Mouse (Mus musculus) embryonic fibroblast, embryonic 13.5 days (primary cell): ENCODE measurements around the gene Acap2. TPM values are rescaled to one million over a fixed set of nuclear protein-coding genes. Genes with fewer than 3 reads are reported as not detected.

Experiments
- H3K27ac ChIP-seq: 2 replicates; pipeline ENCODE4 v1.5.1; 2012; ENCODE audit warnings: low read length, control low read depth, inconsistent platforms; ENCODE audit not compliant: insufficient read depth
- H3K4me1 ChIP-seq: 2 replicates; pipeline ENCODE4 v1.6.1; 2011; ENCODE audit warnings: low read length; ENCODE audit not compliant: control insufficient read depth, insufficient read depth
- H3K4me3 ChIP-seq: 2 replicates; pipeline ENCODE4 v1.5.1; 2011; ENCODE audit warnings: mild to moderate bottlenecking, control low read depth, low read length; ENCODE audit not compliant: insufficient read depth
- CTCF ChIP-seq: IDR thresholded peaks from 2 replicates; pipeline ENCODE4 v1.5.1; 2011; ENCODE audit warnings: mild to moderate bottlenecking, control low read depth, low read length, moderate library complexity, borderline replicate concordance; ENCODE audit not compliant: insufficient read depth
- POLR2A ChIP-seq: IDR thresholded peaks from 2 replicates; pipeline ENCODE4 v1.6.1; 2011; ENCODE audit warnings: low read depth, mild to moderate bottlenecking, control low read depth, low read length, moderate library complexity
- polyA plus RNA-seq: library from polyadenylated mRNA; stranded (reverse); fragments of >200 nt; gene quantifications from 2 replicates; pipeline ENCODE4 v1.2.4, GENCODE M21; 2011; ENCODE audit warnings: low read depth; ENCODE audit not compliant: missing spikeins, insufficient read length

Gene Acap2
- polyA plus RNA-seq: 54.8 and 59.7 TPM in 2 replicates

DNA sequence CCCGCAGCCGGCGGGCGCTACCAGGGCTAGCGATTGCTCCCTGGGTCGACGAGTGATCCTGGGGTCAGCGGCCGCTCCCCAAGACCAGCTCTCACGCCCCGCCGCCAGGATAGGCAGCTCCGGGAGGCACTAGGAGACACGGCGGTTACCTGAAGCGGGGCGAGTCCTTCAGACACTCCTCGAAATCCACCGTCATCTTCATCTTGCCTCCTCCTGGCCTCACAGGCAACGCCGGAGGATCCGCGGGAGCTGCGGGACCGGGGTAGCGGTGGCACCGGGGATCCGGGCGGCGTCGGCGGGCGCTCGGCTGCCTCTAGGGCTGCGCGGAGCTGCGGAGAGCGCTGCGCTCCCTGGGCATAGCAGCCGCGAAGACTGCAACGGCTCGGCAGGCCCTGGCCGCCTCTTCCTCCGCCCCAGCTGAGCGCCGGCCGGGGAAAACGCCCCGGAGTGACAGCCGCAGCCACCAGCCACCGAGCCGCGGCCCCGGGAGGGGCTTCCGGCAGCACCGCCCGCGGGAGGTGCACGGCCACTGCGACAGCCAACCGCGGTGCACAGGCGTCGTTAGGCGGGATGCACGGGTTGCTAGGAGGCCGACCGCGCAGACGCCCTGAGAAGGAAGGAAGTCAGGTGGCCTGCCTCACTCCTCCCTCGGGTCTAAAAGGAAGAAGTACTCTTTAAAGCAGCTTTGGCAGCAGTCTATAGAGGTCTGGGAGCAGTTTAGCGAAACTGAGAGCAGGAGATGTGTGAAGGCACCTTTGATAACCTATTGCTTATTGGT, at the start of gene Acap2:
Gene Acap2, minus strand, starts transcription at position 456 of the 778 bp plus-strand sequence.
- Histone ChIP-seq H3K27ac (peak within 1 kb of the TSS; percentile 76), H3K4me3 (peak within 1 kb of the TSS; percentile 66), H3K4me1 (no peaks in the 10 kb centered on the region)
- TF ChIP-seq POLR2A: peak; percentile 95
- TF ChIP-seq CTCF: no peak

DNA sequence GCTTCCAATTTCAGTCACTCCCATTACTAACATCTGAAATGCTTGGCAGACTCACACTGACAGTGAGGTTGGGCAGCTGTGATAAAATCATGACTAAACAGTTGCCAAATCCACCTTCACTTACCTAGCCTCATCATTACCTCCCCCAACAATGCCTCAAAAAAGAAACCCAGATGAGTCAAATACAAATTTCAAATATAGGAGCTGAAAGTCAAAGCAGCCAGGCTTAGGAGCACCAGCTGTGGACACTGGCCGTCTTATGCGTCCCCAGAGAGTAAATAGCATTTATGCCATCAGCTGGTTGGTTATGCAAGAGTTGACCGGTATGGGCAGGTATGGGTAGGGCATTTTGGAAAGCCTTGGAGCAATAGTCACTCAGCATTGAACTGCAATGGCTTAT, 48.4 kb upstream of the Acap2 start:
- TF ChIP-seq CTCF: no peak
- no peak for TF ChIP-seq POLR2A
- no peak overlapping the region for H3K27ac ChIP-seq
- no peaks in the 10 kb centered on the region for H3K4me1 ChIP-seq
- H3K4me3 ChIP-seq: no peak overlapping the region

- TF ChIP-seq POLR2A (no peak), CTCF (no peak)
- no peak overlapping the region for H3K4me3 ChIP-seq
- H3K4me1 ChIP-seq: no peaks in the 10 kb centered on the region
- H3K27ac ChIP-seq: no peak overlapping the region
Observed at GRCm38 (mm10) chr16:31248717-31249116, 47.7 kb upstream of the Acap2 start.

DNA sequence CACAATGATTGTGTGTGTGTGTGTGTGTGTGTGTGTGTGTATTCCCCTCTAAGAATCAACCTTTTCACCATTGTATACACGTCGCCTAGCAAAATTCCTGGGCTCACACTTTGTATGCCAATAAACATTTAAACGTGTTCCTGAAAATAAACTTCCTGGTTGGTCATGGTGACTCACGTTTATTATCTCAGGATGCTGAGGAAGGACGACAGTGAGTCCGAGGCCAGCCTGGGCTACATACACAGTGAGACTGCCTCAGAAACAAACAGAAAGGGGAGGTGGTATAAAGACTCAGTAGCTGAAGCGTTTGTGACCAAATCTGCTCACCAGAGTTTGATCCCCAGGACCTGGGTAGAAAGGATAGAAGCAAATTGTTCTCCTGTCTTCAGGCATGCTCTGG, 46.4 kb upstream of the Acap2 start:
- H3K4me1 ChIP-seq: no peaks in the 10 kb centered on the region
- H3K4me3 ChIP-seq: no peak overlapping the region
- no peak overlapping the region for H3K27ac ChIP-seq
- TF ChIP-seq CTCF (no peak), POLR2A (no peak)

DNA sequence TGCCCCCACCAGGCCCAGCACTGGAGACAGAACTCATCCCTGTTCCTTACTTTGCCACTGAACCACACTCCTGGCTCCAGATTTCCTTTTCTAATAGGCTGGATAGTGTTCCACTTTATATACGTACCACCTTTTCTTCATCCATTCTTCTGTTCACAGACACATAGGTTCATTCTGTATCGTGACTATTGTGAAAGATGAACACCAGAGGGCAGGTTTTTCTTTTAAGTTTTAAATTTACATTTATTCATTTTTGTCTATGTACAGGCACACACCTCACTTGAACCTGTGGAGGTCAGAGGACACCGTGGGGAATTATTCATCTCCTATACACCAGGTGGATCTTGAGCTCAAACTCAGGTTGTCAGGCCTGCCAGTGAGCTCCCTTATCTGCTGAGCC, 43.0 kb upstream of the Acap2 start:
- no peak overlapping the region for H3K27ac ChIP-seq
- no peaks in the 10 kb centered on the region for H3K4me1 ChIP-seq
- no peak overlapping the region for H3K4me3 ChIP-seq
- TF ChIP-seq POLR2A (no peak), CTCF (no peak)

- TF ChIP-seq CTCF (no peak), POLR2A (no peak)
- no peak overlapping the region for H3K27ac ChIP-seq
- no peak overlapping the region for H3K4me3 ChIP-seq
- H3K4me1 ChIP-seq: no peaks in the 10 kb centered on the region
Observed at GRCm38 (mm10) chr16:31241433-31241832, 40.4 kb upstream of the Acap2 start.

DNA sequence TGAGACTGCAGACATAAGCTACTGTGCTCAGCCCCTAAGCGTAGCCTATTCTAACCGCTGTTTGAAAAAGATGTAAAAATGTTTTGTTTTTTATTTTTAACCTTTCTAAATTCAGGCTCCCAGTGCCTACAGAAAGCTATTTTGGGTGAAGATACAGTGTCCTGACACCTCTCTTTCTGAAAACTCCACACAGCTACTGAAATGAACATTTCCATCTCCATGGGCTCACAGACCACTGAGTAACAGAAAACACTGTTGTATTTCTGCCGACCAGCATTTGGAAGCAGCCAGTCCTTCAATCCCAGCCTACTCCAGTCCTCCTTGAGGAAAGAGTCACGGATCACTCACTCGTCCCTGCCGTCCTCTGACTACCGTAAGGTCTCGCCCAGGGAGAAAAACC, 39.5 kb upstream of the Acap2 start:
- Histone ChIP-seq H3K4me3 (no peak overlapping the region), H3K27ac (no peak overlapping the region), H3K4me1 (no peaks in the 10 kb centered on the region)
- TF ChIP-seq CTCF: no peak

GRCm38 (mm10) chr16:31238281-31238680, 37.2 kb upstream of the Acap2 start:
- H3K4me3 ChIP-seq: no peak overlapping the region
- TF ChIP-seq CTCF (no peak), POLR2A (no peak)
- H3K27ac ChIP-seq: no peak overlapping the region
- H3K4me1 ChIP-seq: peaks cover 10% of the 10 kb centered on the region

GRCm38 (mm10) chr16:31235457-31236310, 34.6 kb upstream of the Acap2 start:
- H3K27ac ChIP-seq: peak overlapping the region; percentile 34
- no peak for TF ChIP-seq POLR2A
- TF ChIP-seq CTCF: no peak
- no peak overlapping the region for H3K4me3 ChIP-seq

More at GRCm38 (mm10) chr16:31235457-31236310, 34.6 kb upstream of the Acap2 start:
- H3K4me1 ChIP-seq: peaks cover 10% of the 10 kb centered on the region
